Mouse (Mus musculus): ENCODE results near the gene Mrpl21.

- no peak for TF ChIP-seq CTCF (IDR thresholded peaks at IDR 0.05; ENCODE audit: extremely low read depth, insufficient read depth, insufficient read length, insufficient replicate concordance)
- TF ChIP-seq POLR2A (IDR thresholded peaks at IDR 0.05; ENCODE audit: low read depth, low read length): no peak
These were observed 38.9 kb downstream of the Mrpl21 start for GRCm38 (mm10) chr19:3321617-3322016.

Data from spleen, adult 2 months (tissue).